Mouse (Mus musculus) neural tube, embryonic 14.5 days (tissue): Measurements from ENCODE around the gene Mettl21c. TPM values are rescaled to one million over a fixed set of nuclear protein-coding genes. Genes with fewer than 3 reads are reported as not detected.

ENCODE experiments used
- ATAC-seq: fragments of 200-750 bp; cut with Nextera tagmentation; 2 replicates; pipeline ENCODE4 v1.8.0; 2017; ENCODE audit warnings: low read depth, mild to moderate bottlenecking, moderate TSS enrichment, moderate library complexity
- H3K27ac ChIP-seq: fragments of 300-500 bp; sonication (generic); 2 replicates; pipeline ENCODE4 v1.5.1; 2014; ENCODE audit warnings: low read depth, mild to moderate bottlenecking, control low read depth, low read length, moderate library complexity, mixed read lengths
- H3K27me3 ChIP-seq: fragments of 300-500 bp; sonication (generic); 2 replicates; pipeline ENCODE4 v1.6.1; 2014; ENCODE audit warnings: low read length; ENCODE audit not compliant: control insufficient read depth, insufficient read depth
- H3K36me3 ChIP-seq: fragments of 300-500 bp; sonication (generic); 2 replicates; pipeline ENCODE4 v1.6.1; 2014; ENCODE audit warnings: low read length, mixed read lengths; ENCODE audit not compliant: control insufficient read depth, insufficient read depth
- H3K4me1 ChIP-seq: fragments of 300-500 bp; sonication (generic); 2 replicates; pipeline ENCODE4 v1.6.1; 2014; ENCODE audit warnings: low read length; ENCODE audit not compliant: control insufficient read depth, insufficient read depth
- H3K4me2 ChIP-seq: fragments of 300-500 bp; sonication (generic); 2 replicates; pipeline ENCODE4 v1.6.1; 2014; ENCODE audit warnings: mild to moderate bottlenecking, low read depth, low read length, control low read depth
- H3K4me3 ChIP-seq: fragments of 300-500 bp; sonication (generic); 2 replicates; pipeline ENCODE4 v1.5.1; 2014; ENCODE audit warnings: low read depth, low read length, control low read depth, mixed read lengths
- H3K9ac ChIP-seq: fragments of 300-500 bp; sonication (generic); replicated peaks from 2 replicates; pipeline ENCODE4 v1.6.1; 2014; ENCODE audit warnings: low read depth, mild to moderate bottlenecking, control low read depth, low read length, mixed read lengths
- H3K9me3 ChIP-seq: fragments of 300-500 bp; sonication (generic); 2 replicates; pipeline ENCODE4 v1.6.1; 2016; ENCODE audit warnings: low read length; ENCODE audit not compliant: control insufficient read depth
- WGBS: fragments of 180-500 bp; shearing (Covaris S2); extraction: QIAGEN DNeasy Blood & Tissue Kit; methylation state at CpG from one replicate; pipeline ENCODE4 v1.1.7; 2014; 5-methylcytosine and 5-hydroxymethylcytosine counted together
- polyA plus RNA-seq: library from polyadenylated mRNA; unstranded; fragments of >200 nt; fragmentation: Nextera tagmentation; extraction: Ambion mirVana; gene quantifications from 2 replicates; pipeline ENCODE4 v1.2.1, GENCODE M21; 2014

Mettl21c gene
- polyA plus RNA-seq, 1 experiment from 2014 or later: 2.1 TPM

DNA sequence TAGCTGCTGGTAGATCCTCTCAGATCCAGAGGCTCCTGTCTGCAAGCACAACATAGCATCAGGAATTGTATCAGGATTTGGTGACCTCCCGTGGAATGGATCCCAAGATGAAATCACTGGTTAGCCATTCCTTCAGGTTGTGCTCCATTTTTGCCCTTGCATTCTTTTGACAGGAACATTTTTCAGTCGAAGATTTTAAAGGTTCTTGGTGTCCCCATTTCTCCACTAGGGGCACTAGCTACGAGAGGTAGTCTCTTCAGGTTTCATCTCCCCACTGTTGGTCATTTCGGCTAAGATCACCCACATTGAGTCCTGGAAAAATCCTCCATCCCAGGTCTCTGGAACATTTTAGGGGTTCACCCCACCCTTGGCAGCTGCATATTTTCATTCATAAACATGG, 53.1 kb downstream of the Mettl21c start:
- 96% methylated on average over 4 of the region's 4 CpGs for WGBS

GRCm38 (mm10) chr1:43964381-43964780, 55.5 kb downstream of the Mettl21c start:
- no peaks in the 10 kb centered on the region for H3K4me1 ChIP-seq
- no peaks in the 10 kb centered on the region for H3K27me3 ChIP-seq
- 90% methylated on average over 4 of the region's 4 CpGs for WGBS
- H3K27ac ChIP-seq: no peak overlapping the region
- H3K36me3 ChIP-seq: peaks cover 23% of the 10 kb centered on the region
- no peaks in the 10 kb centered on the region for H3K9me3 ChIP-seq
- ATAC-seq: no peak
- no peak overlapping the region for H3K4me2 ChIP-seq
- H3K9ac ChIP-seq: no peak overlapping the region
- no peak overlapping the region for H3K4me3 ChIP-seq

More for the DNA sequence above, 53.1 kb downstream of the Mettl21c start:
- Histone ChIP-seq H3K36me3 (peaks cover 14% of the 10 kb centered on the region; the same call in 1 of the 2 replicates), H3K9me3 (no peaks in the 10 kb centered on the region), H3K27me3 (no peaks in the 10 kb centered on the region), H3K9ac (no peak overlapping the region), H3K4me3 (no peak overlapping the region), H3K4me1 (no peaks in the 10 kb centered on the region), H3K27ac (no peak overlapping the region), H3K4me2 (no peak overlapping the region)
- ATAC-seq: no peak

Other genes starting within 250 kb of the Mettl21c start
- gene Uxs1, start 192.2 kb downstream of the Mettl21c start, polyA plus RNA-seq: 15.0 and 22.5 TPM in 2 replicates
- gene Tpp2, start 86.4 kb downstream of the Mettl21c start, polyA plus RNA-seq: 59.2 and 69.0 TPM in 2 replicates
- gene Gm8251, start 41.9 kb upstream of the Mettl21c start, polyA plus RNA-seq: 0.04 and 0.08 TPM in 2 replicates
- gene Tex30, start 82.4 kb upstream of the Mettl21c start, polyA plus RNA-seq: 40.1 and 45.4 TPM in 2 replicates
- gene Kdelc1, start 98.8 kb upstream of the Mettl21c start, polyA plus RNA-seq: 25.3 and 30.1 TPM in 2 replicates
- 34.8 and 41.5 TPM in 2 replicates for gene Bivm, start 98.9 kb upstream of the Mettl21c start, polyA plus RNA-seq
- 29.9 and 38.3 TPM in 2 replicates for gene Ercc5, start 127.7 kb upstream of the Mettl21c start, polyA plus RNA-seq
- gene Mettl21e, start 198.9 kb upstream of the Mettl21c start, polyA plus RNA-seq: not detected in 2 replicates